Mouse (Mus musculus): ENCODE data around the gene Tor1aip1. TPM values are rescaled to one million over a fixed set of nuclear protein-coding genes. Genes with fewer than 3 reads are reported as not detected.

Tor1aip1 gene
- total RNA-seq, 2 experiments from 2014 or later: 55.1 to 56.3 TPM

Other genes starting within 250 kb of the Tor1aip1 start
- 10 to 100 TPM; 76.5 to 77.4 TPM for gene Qsox1, start 223.6 kb downstream of the Tor1aip1 start, total RNA-seq (2021)
- 10 to 100 TPM; 35.4 to 37.7 TPM for gene Cep350, start 63.2 kb downstream of the Tor1aip1 start, total RNA-seq (2021)
- 10 to 100 TPM; 65.9 to 66.6 TPM for gene Tor1aip2, start 1.1 kb downstream of the Tor1aip1 start, total RNA-seq (2021)
- under 1 TPM; 0.81 to 0.88 TPM for gene Fam163a, start 168.5 kb upstream of the Tor1aip1 start, total RNA-seq (2021)

All from heart, postnatal 4 days (tissue).